Mouse (Mus musculus) thymus, postnatal 10 days (tissue): ENCODE data around the gene Umps.

Source experiments
- DNase-seq, 2 experiments: peaks; one replicate each; pipeline ENCODE4 v3.0.0; 2021; ENCODE audit warnings: low spot score in 2 of 2

The Umps gene

DNA sequence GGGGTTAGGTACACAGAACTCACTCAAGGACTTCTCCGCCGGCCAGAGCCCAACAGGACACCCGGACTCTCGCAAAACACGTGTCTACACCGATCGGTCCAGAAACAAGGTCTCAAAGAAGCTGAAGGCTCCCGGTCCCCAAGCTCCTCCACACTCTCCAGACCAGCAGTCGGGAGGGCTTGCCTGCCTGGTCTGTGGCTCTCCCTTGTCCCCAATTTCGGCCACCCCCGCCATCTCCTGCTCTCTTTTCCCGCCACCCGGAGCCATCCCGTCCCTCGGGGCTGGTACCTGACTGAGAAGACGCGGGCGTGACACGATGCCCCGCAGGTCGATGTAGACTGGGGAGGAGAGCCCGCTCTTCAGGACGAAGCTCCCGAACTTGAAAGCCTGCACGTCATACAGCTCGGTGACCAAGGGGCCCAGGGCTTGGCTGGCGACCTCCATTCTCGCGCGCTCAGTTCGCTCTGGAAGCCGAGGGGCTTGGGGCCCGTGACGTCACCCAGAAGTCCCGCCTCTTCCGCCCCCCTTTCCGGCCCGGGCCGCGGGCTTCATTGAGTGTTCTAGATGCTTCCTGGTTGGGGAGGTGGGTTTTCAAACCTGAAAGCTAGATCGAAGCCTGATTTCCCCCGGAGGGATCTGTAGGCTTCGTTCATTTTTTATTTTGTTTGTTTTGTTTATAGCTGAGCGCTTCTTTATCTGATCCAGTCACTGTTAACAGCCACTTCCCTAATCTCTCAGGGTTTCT is at the start of gene Umps:
TSS of gene Umps (minus strand) at position 501 of the 745 bp plus-strand sequence.
- peak; percentile 84 to 89 for DNase-seq

- DNase-seq = no peak
Observed at GRCm38 (mm10) chr16:34011991-34012845, 45.4 kb upstream of the Umps start.

DNA sequence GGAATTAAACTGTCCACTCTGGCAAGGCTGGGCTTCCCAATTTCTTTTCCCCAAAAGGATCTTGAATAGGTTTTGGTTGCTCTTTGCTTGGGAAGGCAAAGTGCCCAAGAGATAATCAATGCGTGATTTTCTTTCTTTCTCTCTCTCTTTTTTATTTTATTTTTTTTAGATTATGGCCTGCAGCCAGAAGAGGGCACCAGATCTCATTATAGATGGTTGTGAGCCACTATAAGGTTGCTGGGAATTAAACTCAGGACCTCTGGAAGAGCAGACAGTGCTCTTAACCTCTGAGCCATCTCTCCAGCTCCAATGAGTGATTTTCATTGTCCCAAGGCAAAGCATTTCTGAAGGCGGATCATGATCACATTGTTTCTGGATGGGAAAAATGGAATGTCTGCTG is 42.7 kb upstream of the Umps start:
- DNase-seq = no peak

GRCm38 (mm10) chr16:34005986-34006385 is 39.1 kb upstream of the Umps start:
- no peak for DNase-seq

DNA sequence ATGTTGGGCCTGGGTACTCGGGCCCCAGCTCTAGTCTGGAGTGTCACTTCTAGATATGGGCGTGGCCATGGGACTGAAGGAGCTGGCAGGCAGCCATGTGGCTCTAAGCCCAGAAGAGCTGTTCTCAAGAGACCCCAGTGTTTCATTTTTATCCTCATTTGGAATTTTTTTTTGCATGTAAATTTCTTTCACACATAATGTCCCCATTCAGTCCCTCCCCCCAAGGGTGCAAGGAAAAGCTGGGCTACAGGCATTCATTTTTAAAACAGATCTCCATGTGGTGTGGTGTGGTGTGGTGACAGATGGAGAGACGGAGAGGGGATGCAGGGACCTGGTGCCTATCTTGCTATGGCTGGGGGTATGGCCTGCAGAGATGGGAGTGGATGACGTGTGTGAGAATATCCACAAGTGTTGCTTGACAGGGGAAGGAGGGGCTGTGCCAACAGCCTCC is 37.3 kb upstream of the Umps start:
- no peak for DNase-seq

DNA sequence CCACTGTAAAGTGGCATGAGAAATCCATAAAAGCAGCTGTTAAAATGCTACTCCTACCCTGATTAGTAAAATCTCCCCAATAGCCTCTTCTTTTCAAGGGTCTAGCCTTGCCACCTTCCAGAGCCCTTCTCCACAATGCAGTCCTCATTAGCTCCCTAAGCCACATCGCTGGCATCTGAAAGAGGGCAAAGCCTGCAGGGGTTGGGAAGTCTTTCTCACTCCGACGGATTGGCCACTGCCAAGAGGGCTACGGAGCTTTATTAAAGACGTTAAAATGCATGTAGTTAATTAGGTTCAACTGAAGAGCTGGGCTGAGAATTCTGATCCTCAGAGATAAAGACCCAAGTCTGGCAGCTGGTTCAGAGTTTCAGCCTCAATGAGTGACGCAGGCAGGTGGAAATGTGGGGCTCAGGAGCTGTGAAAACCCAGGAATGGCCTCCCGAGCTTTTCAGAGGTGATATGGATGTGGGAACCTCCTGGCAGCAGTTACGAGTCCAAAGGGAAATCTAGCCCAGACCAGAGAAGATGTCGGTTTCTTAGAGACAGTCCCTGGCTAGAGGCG is 36.8 kb upstream of the Umps start:
- no peak for DNase-seq

DNA sequence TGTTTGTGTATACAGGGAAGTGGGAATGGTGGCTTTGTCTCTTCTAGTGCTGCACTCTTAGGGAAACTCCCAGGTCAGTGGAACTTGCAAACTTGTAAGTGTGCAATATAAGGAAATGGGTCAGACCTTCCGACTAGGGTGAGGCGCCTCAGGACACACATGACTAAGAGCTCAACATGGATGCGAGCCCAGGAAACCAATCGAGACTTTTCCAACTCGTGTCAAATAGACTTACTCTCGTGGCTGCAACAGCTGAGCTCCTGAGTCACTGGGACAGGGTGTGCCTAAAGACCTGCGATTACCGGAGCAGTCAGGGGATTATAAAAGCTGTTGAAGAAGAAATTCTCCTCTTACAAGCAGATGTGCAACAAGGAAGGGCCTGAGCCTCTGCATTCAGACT is 33.9 kb upstream of the Umps start:
- DNase-seq = no peak

GRCm38 (mm10) chr16:33999388-33999787 is 32.5 kb upstream of the Umps start:
- DNase-seq = peak in 1 of 2 experiments; percentile 26

- no peak for DNase-seq
Observed at GRCm38 (mm10) chr16:33998011-33998410, 31.2 kb upstream of the Umps start.

DNA sequence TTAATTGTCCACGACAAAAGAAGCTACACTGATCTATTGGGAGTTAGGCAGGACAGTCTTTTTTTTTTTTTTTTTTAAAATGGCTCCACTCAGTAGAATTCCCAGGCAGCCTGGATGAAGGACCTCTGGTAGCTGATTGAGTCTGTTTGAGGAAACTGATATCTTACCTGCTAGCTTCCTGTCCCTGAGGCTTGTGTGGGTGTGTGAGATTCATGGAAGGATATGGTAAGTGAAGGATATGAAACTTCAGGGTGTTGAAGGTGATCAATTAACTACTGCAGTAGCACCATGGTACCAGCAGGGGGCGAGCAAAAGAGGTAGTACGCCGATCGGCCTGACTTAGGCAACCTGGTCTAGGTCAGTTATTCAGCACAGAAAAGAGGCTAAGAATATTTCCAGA is 29.2 kb upstream of the Umps start:
- peak; percentile 26 to 74 for DNase-seq

DNA sequence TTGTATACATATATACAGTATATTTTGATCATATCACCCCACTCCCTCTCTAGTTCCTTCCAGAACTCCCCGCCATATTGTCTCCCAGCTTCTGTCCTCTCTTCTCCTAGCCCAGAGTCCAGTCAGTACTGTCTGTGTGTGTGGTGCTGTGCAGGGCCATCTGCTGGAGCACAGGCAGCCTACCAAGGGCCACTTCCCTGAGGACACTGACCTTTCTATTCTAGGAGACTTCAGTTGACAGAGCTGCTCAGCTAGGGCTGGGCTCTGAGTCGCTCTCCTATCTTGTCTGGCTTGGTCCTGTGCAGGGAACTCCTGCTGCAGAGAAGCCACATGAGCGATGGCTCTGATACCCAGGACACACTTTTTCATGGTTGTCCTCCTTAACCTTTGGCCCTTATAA is 28.7 kb upstream of the Umps start:
- no peak for DNase-seq

GRCm38 (mm10) chr16:33994321-33994720 is 27.5 kb upstream of the Umps start:
- no peak for DNase-seq

- DNase-seq = no peak
Observed at GRCm38 (mm10) chr16:33990712-33991111, 23.9 kb upstream of the Umps start.

DNA sequence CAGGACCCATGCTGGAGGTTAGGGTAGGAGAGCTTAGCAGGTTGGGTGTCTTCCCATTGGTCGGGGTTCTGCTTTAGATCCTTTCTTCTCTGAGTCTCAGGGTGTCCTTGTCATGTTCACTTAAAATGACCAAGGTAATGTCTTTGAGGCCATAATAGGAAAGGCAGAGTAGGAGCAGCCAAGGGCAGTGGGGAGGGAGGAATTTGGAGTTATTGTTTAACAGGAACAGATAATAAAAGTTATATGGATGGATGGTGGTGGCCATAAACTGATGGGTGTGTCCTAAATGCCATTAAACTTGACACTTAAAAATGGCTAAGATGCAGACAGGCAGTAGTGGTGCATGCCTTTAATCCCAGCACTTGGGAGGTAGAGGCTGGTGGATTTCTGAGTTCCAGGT is 22.3 kb upstream of the Umps start:
- DNase-seq = no peak

DNA sequence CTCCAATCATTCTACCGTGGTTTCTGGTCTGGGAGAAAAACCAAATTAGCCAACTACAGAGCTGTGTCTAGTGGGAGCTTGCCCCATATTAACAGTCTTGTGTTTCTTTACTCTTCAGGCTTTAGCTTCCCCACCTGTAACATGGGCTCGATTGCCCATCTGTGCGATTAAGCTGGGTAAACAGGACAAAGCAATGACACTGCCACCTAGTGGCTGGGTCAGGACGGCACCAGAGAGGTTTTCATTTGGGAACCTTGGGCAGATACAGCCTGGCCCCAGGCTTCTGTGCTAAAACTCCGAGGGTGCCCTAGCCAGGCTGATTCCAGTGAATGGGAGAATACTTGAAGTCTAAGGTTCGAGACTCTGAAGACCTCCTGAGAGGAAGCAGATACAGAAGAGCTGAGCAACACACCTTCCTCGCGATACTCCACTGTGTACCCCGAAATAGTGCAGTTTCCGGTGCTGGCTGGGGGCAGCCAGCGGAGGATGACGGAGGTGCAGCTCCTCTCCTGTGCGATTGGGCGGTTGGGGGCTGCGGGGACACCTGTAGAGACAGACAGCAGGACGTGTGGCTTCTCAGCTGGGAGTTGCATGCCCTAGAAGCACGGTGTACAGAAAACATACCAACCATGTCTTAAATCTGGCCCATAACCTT is 21.6 kb upstream of the Umps start:
- peak; percentile 25 to 68 for DNase-seq

DNA sequence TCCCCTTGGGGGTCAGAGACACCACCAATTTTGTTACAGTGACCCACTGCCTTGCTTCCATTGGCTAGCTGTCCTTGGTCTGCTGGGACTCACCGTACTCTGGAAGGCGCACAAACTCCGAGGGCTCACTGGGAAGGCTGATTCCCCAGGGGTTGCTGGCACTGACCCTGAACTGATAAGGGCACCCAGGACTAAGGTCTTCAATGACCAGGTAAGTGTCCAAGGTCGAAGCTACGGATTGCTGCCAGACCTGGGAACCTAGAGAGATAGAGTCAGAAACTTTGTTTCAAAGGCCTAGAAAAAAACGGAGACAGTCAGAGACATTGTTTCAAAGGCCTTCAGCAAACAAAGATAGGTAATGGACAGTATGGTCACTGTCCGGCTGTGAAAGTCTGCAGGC is 20.2 kb upstream of the Umps start:
- DNase-seq = no peak

- no peak for DNase-seq
Observed at GRCm38 (mm10) chr16:33985372-33985771, 18.5 kb upstream of the Umps start.

DNA sequence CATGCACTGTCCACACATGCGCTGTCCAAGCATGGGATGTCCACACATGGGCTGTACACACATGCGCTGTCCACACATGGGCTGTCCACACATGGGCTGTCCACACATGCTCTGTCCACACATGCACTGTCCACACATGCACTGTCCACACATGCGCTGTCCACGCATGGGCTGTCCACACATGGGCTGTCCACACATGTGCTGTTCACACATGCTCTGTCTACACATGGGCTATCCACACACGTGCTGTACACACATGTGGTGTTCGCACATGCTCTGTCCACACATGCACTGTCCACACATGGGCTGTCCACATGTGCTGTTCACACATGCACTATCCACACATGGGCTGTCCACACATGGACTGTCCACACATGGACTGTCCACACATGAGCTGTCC is 16.9 kb upstream of the Umps start:
- DNase-seq = no peak

DNA sequence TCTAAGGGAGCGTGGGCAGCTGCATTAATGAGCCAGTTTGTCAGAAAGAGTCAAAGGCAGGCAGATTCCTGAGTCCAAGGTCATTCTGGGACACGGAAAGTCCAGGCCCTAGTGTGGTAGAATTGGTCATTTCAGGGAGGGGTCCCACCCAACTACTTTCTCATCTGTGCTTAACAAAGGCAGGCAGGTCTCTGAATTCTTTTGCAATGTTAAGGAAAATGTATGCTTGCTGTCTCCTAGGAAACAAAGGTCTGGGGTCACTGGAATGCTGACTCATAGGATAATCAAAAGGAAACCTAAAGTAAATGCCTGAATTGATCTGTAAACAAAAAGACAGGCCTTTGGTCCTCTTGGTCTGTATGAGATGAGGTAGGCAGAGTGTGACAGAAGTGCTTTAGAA is 13.0 kb upstream of the Umps start:
- no peak for DNase-seq

DNA sequence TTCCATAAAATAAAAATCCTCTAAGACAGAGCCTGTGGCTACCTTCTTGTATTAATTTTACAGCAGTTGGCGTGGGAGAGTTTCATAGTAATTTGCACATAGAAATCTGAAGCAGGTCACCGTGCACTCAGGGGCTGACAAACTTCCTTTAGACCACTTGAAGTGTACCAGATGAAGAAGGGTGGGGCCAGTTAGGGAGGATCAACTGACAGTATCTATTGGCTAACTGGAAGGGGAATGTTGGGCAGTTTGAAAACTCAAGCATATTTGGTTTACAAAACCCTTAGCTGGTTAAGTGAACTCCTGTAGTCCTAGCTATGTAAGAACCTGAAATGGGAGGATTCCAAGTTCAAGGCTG is 424 bp upstream of the Umps start:
- DNase-seq = no peak

DNA sequence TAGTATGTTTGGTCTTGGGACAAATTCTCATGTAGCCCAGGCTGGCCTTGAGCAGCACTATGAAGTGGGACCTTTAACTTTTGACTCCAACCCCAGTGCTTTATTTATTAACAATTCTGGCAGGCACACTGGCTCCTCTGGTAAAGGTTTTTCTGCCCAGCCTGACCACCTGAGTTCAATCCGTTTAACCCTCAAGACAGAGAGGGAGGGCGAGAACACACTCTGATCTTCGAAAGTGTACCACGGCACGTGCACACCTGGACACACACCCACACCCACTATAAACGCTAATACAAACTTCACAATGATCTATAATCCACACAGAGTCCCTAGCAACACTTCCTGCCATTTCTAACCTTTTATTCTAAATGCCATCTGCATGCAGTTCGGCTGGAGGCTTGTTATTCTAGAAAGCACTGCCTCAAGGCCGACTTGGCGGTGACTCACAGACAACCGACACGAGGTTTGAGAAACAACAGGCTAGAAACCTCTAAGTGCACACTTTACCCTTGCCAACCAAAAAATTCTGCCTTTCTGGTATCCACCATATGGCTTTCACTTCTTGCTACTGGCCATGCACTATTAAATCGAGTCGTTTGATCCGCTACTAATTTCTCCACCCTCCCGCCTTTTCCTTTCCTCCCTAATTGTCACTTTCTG is 830 bp downstream of the Umps start:
- DNase-seq = no peak

DNA sequence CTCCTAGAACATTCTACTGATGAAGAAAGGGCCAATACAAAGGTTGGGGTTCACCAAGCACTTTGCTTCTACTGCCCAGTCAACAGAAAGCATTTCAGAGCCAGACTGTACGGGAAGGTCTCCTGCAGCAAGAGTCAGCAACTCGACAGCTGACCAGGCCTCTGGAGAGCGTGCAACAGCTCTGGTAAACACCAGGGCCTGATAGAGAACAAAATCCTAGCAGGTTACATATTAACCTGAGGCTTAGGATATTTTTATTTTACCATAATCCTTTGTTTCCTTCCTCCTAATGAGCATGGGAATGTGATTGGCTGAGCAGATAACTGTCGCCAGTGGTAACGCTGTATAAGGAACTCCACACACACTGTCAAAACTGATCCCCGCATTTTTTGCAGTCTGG is 3.3 kb downstream of the Umps start:
- DNase-seq = no peak
